Mouse (Mus musculus) lung, postnatal 25 days (tissue): ENCODE data around the gene Cd37.

Experiments used
- DNase-seq: peaks from one replicate; pipeline ENCODE4 v3.0.0; 2022; ENCODE audit warnings: low spot score

Gene Cd37

GRCm38 (mm10) chr7:45234922-45235571, 3.9 kb downstream of the Cd37 start:
- DNase-seq: peak; percentile 58

GRCm38 (mm10) chr7:45234333-45234841, 4.5 kb downstream of the Cd37 start:
- DNase-seq: no peak

- DNase-seq: no peak
Observed at GRCm38 (mm10) chr7:45233580-45234332, 5.2 kb downstream of the Cd37 start.

GRCm38 (mm10) chr7:45232716-45233465, 6.0 kb downstream of the Cd37 start:
- no peak for DNase-seq

- DNase-seq: no peak
Observed at GRCm38 (mm10) chr7:45231941-45232340, 7.0 kb downstream of the Cd37 start.

- no peak for DNase-seq
Observed at GRCm38 (mm10) chr7:45231192-45231591, 7.7 kb downstream of the Cd37 start.

GRCm38 (mm10) chr7:45229459-45230203, 9.3 kb downstream of the Cd37 start:
- DNase-seq: no peak

- no peak for DNase-seq
Observed at GRCm38 (mm10) chr7:45229046-45229445, 9.9 kb downstream of the Cd37 start.

GRCm38 (mm10) chr7:45228548-45228947, 10.4 kb downstream of the Cd37 start:
- no peak for DNase-seq

GRCm38 (mm10) chr7:45226421-45226820, 12.5 kb downstream of the Cd37 start:
- DNase-seq: no peak

GRCm38 (mm10) chr7:45224826-45225225, 14.1 kb downstream of the Cd37 start:
- DNase-seq: no peak

GRCm38 (mm10) chr7:45221680-45222079, 17.2 kb downstream of the Cd37 start:
- no peak for DNase-seq

- DNase-seq: peak; percentile 59
Observed at GRCm38 (mm10) chr7:45216442-45217183, 22.3 kb downstream of the Cd37 start.

- peak; percentile 29 for DNase-seq
Observed at GRCm38 (mm10) chr7:45215673-45216441, 23.1 kb downstream of the Cd37 start, which contains the start of gene Tead2. Gene Tead2 (plus strand): TSS chr7:45215753.

GRCm38 (mm10) chr7:45213708-45214107, 25.2 kb downstream of the Cd37 start:
- DNase-seq: no peak

- no peak for DNase-seq
Observed at GRCm38 (mm10) chr7:45212356-45212755, 26.6 kb downstream of the Cd37 start.

- DNase-seq: no peak
Observed at GRCm38 (mm10) chr7:45211851-45212251, 27.1 kb downstream of the Cd37 start, which contains the start of gene Dkkl1. Gene Dkkl1 (minus strand): TSS chr7:45212147.

- no peak for DNase-seq
Observed at GRCm38 (mm10) chr7:45211070-45211469, 27.8 kb downstream of the Cd37 start.

- DNase-seq: no peak
Observed at GRCm38 (mm10) chr7:45208260-45208659, 30.7 kb downstream of the Cd37 start.
